Mouse (Mus musculus) cerebellum, adult 2 months (tissue): Measurements from ENCODE around the gene Pafah1b3.

ENCODE experiments used
- CTCF ChIP-seq: fragments of 200-500 bp; IDR thresholded peaks from 2 replicates; pipeline ENCODE4 v1.5.1; 2011; ENCODE audit warnings: low read depth, mild to moderate bottlenecking, control low read depth, low read length, moderate library complexity, borderline replicate concordance; ENCODE audit not compliant: insufficient read depth
- POLR2A ChIP-seq: fragments of 200-500 bp; IDR thresholded peaks from 2 replicates; pipeline ENCODE4 v1.6.1; 2011; ENCODE audit warnings: low read length, control low read depth, borderline replicate concordance; ENCODE audit not compliant: insufficient read depth

DNA sequence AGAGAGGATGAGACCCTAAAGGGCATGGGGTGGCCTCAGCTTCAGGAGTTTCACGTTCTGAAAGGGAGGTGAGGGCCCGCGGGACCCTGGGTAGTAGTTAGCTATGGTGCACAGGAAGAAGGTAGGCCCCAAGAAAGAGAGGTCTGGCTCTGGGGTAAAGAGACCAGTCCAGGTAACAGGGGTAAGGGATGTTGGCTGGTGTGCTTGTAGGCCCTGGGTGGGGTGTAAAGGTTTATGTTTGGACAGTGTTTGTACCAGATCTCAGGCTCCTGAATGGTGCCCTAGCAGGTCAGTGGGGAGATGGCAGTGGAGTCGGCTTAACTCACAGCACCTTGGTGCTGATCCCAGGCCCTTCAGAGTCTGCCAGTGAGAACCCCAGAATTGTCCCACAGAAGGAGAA lies 28.8 kb downstream of the Pafah1b3 start:
- TF ChIP-seq CTCF (no peak), POLR2A (no peak)
